Mouse (Mus musculus) liver, embryonic 14.5 days (tissue): ENCODE results near the gene Rrp9.

Experiments
- CTCF ChIP-seq: IDR thresholded peaks from 2 replicates; pipeline ENCODE4 v1.5.1; 2016; ENCODE audit warnings: antibody characterized with exemption, low read depth, control low read depth
- EP300 ChIP-seq: IDR thresholded peaks from 2 replicates; pipeline ENCODE4 v1.6.1; 2016; ENCODE audit warnings: antibody characterized with exemption, low read depth

- no peak for TF ChIP-seq CTCF
- no peak for TF ChIP-seq EP300
These were observed 23.9 kb downstream of the Rrp9 start, which contains the start of gene Iqcf1 for GRCm38 (mm10) chr9:106499667-106500066.
